17 mouse cellular contexts compared by ENCODE assay signal in genomic region chr9:87049425-87049824, GRCm38 (mm10). TPM values are rescaled to one million over a fixed set of nuclear protein-coding genes. Genes with fewer than 3 reads are reported as not detected.
DNase-seq lines count a peak whose midpoint lies in the region; ATAC-seq and TF ChIP-seq lines count a peak whose summit lies in the region.
"Had no signal": no experiment of that assay in that cellular context is flagged by ENCODE, and none has a peak within 500 bp of the region (broad histone marks: within the 10 kb centered on the region; RNA-seq: fewer than 3 reads in every experiment).

No protein-coding gene starts in this region.

- no peak overlapping the region for H3K4me3 ChIP-seq in kidney, adult 2 months (ENCODE audit: insufficient read depth, low read depth, low read length)
- H3K4me3 ChIP-seq in kidney, embryonic 14.5 days (ENCODE audit: low read length), result no peak overlapping the region
- H3K4me3 ChIP-seq in midbrain, embryonic 14.5 days (replicated peaks; ENCODE audit: low read depth, low read length), result no peak overlapping the region
- H3K4me3 ChIP-seq in midbrain, embryonic 15.5 days, result no peak overlapping the region
- H3K4me3 ChIP-seq: erythroblast, embryonic 14.5 days; intestine, embryonic 15.5 days had no signal

- no peak overlapping the region for H3K9ac ChIP-seq in kidney, embryonic 14.5 days (ENCODE audit: low read depth, low read length)
- H3K9ac ChIP-seq in midbrain, embryonic 14.5 days (replicated peaks; ENCODE audit: low read length), result no peak overlapping the region
- H3K9ac ChIP-seq in midbrain, embryonic 15.5 days, result no peak overlapping the region
- H3K9ac ChIP-seq: intestine, embryonic 15.5 days; liver, embryonic 14.5 days had no signal

- WGBS in kidney, adult 2 months, result 71% methylated on average over 4 of the region's 4 CpGs
- WGBS in kidney, embryonic 14.5 days, result 59% methylated on average over 4 of the region's 4 CpGs
- 75% methylated on average over 4 of the region's 4 CpGs for WGBS in midbrain, embryonic 14.5 days
- WGBS in midbrain, embryonic 15.5 days, result 70% methylated on average over 4 of the region's 4 CpGs

- no peaks in the 10 kb centered on the region for H3K36me3 ChIP-seq in kidney, adult 2 months (ENCODE audit: control insufficient read depth, insufficient read depth, low read length)
- no peaks in the 10 kb centered on the region for H3K36me3 ChIP-seq in kidney, embryonic 14.5 days (ENCODE audit: control insufficient read depth, insufficient read depth, low read length)
- peaks cover 24% of the 10 kb centered on the region for H3K36me3 ChIP-seq in midbrain, embryonic 14.5 days (ENCODE audit: control insufficient read depth, insufficient read depth, low read length)
- peaks cover 8% of the 10 kb centered on the region; the same call in 1 of the 2 replicates for H3K36me3 ChIP-seq in midbrain, embryonic 15.5 days (replicated peaks)
- H3K36me3 ChIP-seq: intestine, embryonic 15.5 days had no signal

- no peak for ATAC-seq in kidney, embryonic 14.5 days (ENCODE audit: low FRiP score, low TSS enrichment)
- ATAC-seq in midbrain, embryonic 14.5 days (ENCODE audit: low FRiP score, low TSS enrichment), result no peak
- no peak for ATAC-seq in midbrain, embryonic 15.5 days (replicated peaks)
- ATAC-seq: intestine, embryonic 15.5 days had no signal

- no peaks in the 10 kb centered on the region for H3K4me1 ChIP-seq in kidney, adult 2 months (ENCODE audit: control insufficient read depth, insufficient read depth, low read length)
- no peaks in the 10 kb centered on the region for H3K4me1 ChIP-seq in kidney, embryonic 14.5 days (ENCODE audit: control insufficient read depth, insufficient read depth, low read length)
- no peaks in the 10 kb centered on the region for H3K4me1 ChIP-seq in midbrain, embryonic 14.5 days (ENCODE audit: control insufficient read depth, insufficient read depth, low read length)
- H3K4me1 ChIP-seq in midbrain, embryonic 15.5 days, result no peaks in the 10 kb centered on the region
- H3K4me1 ChIP-seq: intestine, embryonic 15.5 days had no signal

- H3K9me3 ChIP-seq in kidney, embryonic 14.5 days (ENCODE audit: control insufficient read depth, low read length), result no peaks in the 10 kb centered on the region
- H3K9me3 ChIP-seq in midbrain, embryonic 14.5 days (ENCODE audit: control insufficient read depth, low read length), result no peaks in the 10 kb centered on the region
- no peaks in the 10 kb centered on the region for H3K9me3 ChIP-seq in midbrain, embryonic 15.5 days
- H3K9me3 ChIP-seq: intestine, embryonic 15.5 days had no signal

- H3K4me2 ChIP-seq in kidney, embryonic 14.5 days (replicated peaks; ENCODE audit: low read depth, low read length), result no peak overlapping the region
- H3K4me2 ChIP-seq in midbrain, embryonic 14.5 days (ENCODE audit: low read length), result no peak overlapping the region
- no peak overlapping the region for H3K4me2 ChIP-seq in midbrain, embryonic 15.5 days
- H3K4me2 ChIP-seq: intestine, embryonic 15.5 days had no signal

- TF ChIP-seq CTCF in kidney, adult 2 months (conservative IDR thresholded peaks at IDR 0.05; ENCODE audit: insufficient read depth, insufficient read length, low read depth, low read length), result no peak

- DNase-seq in adrenal gland, postnatal 14 days, result peak; percentile 21
- no peak for DNase-seq in adrenal gland, postnatal 36 days
- DNase-seq in kidney, adult 2 months, result peak; percentile 27
- peak; percentile 19 for DNase-seq in midbrain, embryonic 14.5 days
- DNase-seq in lung, postnatal 36 days, result peak; percentile 62
- DNase-seq in liver, result no peak
- DNase-seq: cerebellum, postnatal 36 days; thymus, adult 2 months had no signal

- H3K27me3 ChIP-seq in kidney, adult 2 months (replicated peaks; ENCODE audit: control insufficient read depth, insufficient read depth, low read length), result no peaks in the 10 kb centered on the region
- H3K27me3 ChIP-seq in kidney, embryonic 14.5 days (ENCODE audit: control insufficient read depth, insufficient read depth, low read length), result no peaks in the 10 kb centered on the region
- H3K27me3 ChIP-seq in midbrain, embryonic 14.5 days (ENCODE audit: control insufficient read depth, insufficient read depth, low read length), result no peaks in the 10 kb centered on the region
- no peaks in the 10 kb centered on the region for H3K27me3 ChIP-seq in midbrain, embryonic 15.5 days (replicated peaks)
- H3K27me3 ChIP-seq: intestine, embryonic 15.5 days had no signal

- no peak overlapping the region for H3K27ac ChIP-seq in kidney, adult 2 months (ENCODE audit: insufficient read depth, low read depth, low read length)
- no peak overlapping the region for H3K27ac ChIP-seq in kidney, embryonic 14.5 days (ENCODE audit: low read depth, low read length)
- H3K27ac ChIP-seq in midbrain, embryonic 14.5 days (replicated peaks; ENCODE audit: low read depth, low read length), result no peak overlapping the region
- H3K27ac ChIP-seq in midbrain, embryonic 15.5 days, result no peak overlapping the region
- H3K27ac ChIP-seq: intestine, embryonic 15.5 days; liver, embryonic 14.5 days had no signal

- TF ChIP-seq POLR2A in kidney, adult 2 months (IDR thresholded peaks at IDR 0.05; ENCODE audit: low read depth, low read length), result no peak

RNA-seq across cellular contexts. Expression of gene Cyb5r4, which starts 27.6 kb away (rescaled TPM):
- 34.5 and 39.0 TPM in 2 replicates for total RNA-seq in adrenal gland, postnatal 14 days (2021)
- 10 to 100 TPM; 43.1 to 44.2 TPM for total RNA-seq in adrenal gland, postnatal 36 days (2021)
- 10.9 and 15.0 TPM in 2 replicates for polyA plus RNA-seq in kidney, adult 2 months (2012; rRNA removed)
- 64.1 and 70.3 TPM in 2 replicates for polyA plus RNA-seq in kidney, embryonic 14.5 days (2014; fragmentation: Nextera tagmentation; extraction: Ambion mirVana)
- polyA plus RNA-seq in midbrain, embryonic 14.5 days (2014; fragmentation: Nextera tagmentation; extraction: Ambion mirVana), result 59.4 and 69.7 TPM in 2 replicates
- polyA plus RNA-seq in midbrain, embryonic 15.5 days (2015; fragmentation: Nextera tagmentation; extraction: Ambion mirVana), result 55.0 and 56.9 TPM in 2 replicates

RNA-seq across cellular contexts. Expression of gene Ripply2, which starts 34.1 kb away (rescaled TPM):
- total RNA-seq in adrenal gland, postnatal 14 days (2021), result 2.1 TPM in 1 of 2 replicates, not detected in the other
- 1 to 10 TPM in 1 of 2 experiments, under 1 TPM in 1; 0.73 to 1.3 TPM for total RNA-seq in adrenal gland, postnatal 36 days (2021)
- not detected in 2 replicates for polyA plus RNA-seq in kidney, adult 2 months (2012; rRNA removed)
- polyA plus RNA-seq in kidney, embryonic 14.5 days (2014; fragmentation: Nextera tagmentation; extraction: Ambion mirVana), result 2.1 TPM in 2 replicates
- polyA plus RNA-seq in midbrain, embryonic 14.5 days (2014; fragmentation: Nextera tagmentation; extraction: Ambion mirVana), result 9.9 and 12.8 TPM in 2 replicates
- 7.6 and 9.3 TPM in 2 replicates for polyA plus RNA-seq in midbrain, embryonic 15.5 days (2015; fragmentation: Nextera tagmentation; extraction: Ambion mirVana)
- total RNA-seq: ES-E14; gastrocnemius, adult 8-10 months; heart, postnatal 36 days; megakaryocyte-erythroid progenitor cell, adult 5-6 weeks had no signal
- polyA plus RNA-seq: erythroblast, embryonic 14.5 days; liver, embryonic 14.5 days had no signal

Comparison
In these comparisons a context has a peak if more than half of its experiments do, and no peak if none do; other contexts are left out.
1. DNase-seq: peak in adrenal gland, postnatal 14 days (single experiment), kidney, adult 2 months (single experiment), midbrain, embryonic 14.5 days (single experiment) and lung, postnatal 36 days (single experiment); none in adrenal gland, postnatal 36 days (0 of 2) and liver (single experiment).